In the genomic region with DNA sequence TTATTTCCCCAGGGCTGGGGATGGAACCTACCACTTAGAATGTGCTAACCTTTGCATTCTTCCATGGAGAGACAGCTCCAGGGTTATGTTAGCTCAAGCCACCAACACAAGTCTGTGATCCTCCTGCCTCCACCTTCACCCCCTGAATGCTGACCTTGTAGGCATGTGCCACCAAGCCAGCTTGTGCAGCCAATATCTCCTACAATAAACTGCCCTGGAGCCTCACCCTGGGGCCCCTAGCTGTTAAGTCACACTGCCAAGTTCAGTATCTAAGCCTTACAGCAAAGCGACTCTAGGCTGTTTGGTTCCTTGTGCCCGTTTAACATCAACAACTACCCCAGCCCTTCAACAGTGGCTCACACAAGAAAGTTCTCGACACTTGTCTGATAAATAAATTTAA, we compare ENCODE assay signal across 14 mouse cellular contexts. TPM values are rescaled to one million over a fixed set of nuclear protein-coding genes. Genes with fewer than 3 reads are reported as not detected.
DNase-seq lines count a peak whose midpoint lies in the region; ATAC-seq and TF ChIP-seq lines count a peak whose summit lies in the region.
"Had no signal": no experiment of that assay in that cellular context is flagged by ENCODE, and none has a peak within 500 bp of the region (broad histone marks: within the 10 kb centered on the region; RNA-seq: fewer than 3 reads in every experiment).

No protein-coding gene starts in this region.

- DNase-seq in embryonic facial prominence, embryonic 14.5 days (ENCODE audit: low spot score), result no peak
- no peak for DNase-seq in embryonic facial prominence, embryonic 10.5 days (ENCODE audit: low spot score)
- DNase-seq in hindbrain, embryonic 14.5 days (ENCODE audit: low spot score), result no peak
- DNase-seq in adrenal gland, adult 2 months, result no peak
- DNase-seq in cerebellum, adult 2 months, result no peak
- DNase-seq: cerebellum, postnatal 36 days had no signal

- no peak overlapping the region; the same call in 1 of the 2 replicates for H3K4me2 ChIP-seq in embryonic facial prominence, embryonic 14.5 days (ENCODE audit: low read depth, low read length)
- H3K4me2 ChIP-seq in hindbrain, embryonic 13.5 days, result no peak overlapping the region
- H3K4me2 ChIP-seq in hindbrain, embryonic 14.5 days (replicated peaks), result no peak overlapping the region
- H3K4me2 ChIP-seq in forebrain, embryonic 13.5 days, result no peak overlapping the region
- no peak overlapping the region for H3K4me2 ChIP-seq in neural tube, embryonic 14.5 days (ENCODE audit: low read depth, low read length)

- no peak for ATAC-seq in embryonic facial prominence, embryonic 14.5 days (ENCODE audit: low read depth)
- no peak for ATAC-seq in hindbrain, embryonic 13.5 days (ENCODE audit: low FRiP score)
- ATAC-seq in hindbrain, embryonic 14.5 days (ENCODE audit: low FRiP score), result no peak
- ATAC-seq in forebrain, embryonic 13.5 days, result no peak
- ATAC-seq in neural tube, embryonic 14.5 days (ENCODE audit: low read depth), result no peak

- no peak overlapping the region for H3K4me3 ChIP-seq in embryonic facial prominence, embryonic 14.5 days (ENCODE audit: low read depth, low read length)
- H3K4me3 ChIP-seq in embryonic facial prominence, embryonic 10.5 days, result no peak overlapping the region
- H3K4me3 ChIP-seq in hindbrain, embryonic 13.5 days, result no peak overlapping the region
- H3K4me3 ChIP-seq in hindbrain, embryonic 14.5 days (replicated peaks; ENCODE audit: low read length), result no peak overlapping the region
- no peak overlapping the region for H3K4me3 ChIP-seq in forebrain, embryonic 13.5 days
- H3K4me3 ChIP-seq in neural tube, embryonic 14.5 days (ENCODE audit: low read depth, low read length), result no peak overlapping the region
- H3K4me3 ChIP-seq in cerebellum, adult 2 months (replicated peaks; ENCODE audit: insufficient read depth, low read depth, low read length), result no peak overlapping the region
- H3K4me3 ChIP-seq: erythroblast, embryonic 14.5 days had no signal

- H3K9ac ChIP-seq in embryonic facial prominence, embryonic 14.5 days (ENCODE audit: low read depth, low read length), result no peak overlapping the region
- no peak overlapping the region for H3K9ac ChIP-seq in hindbrain, embryonic 13.5 days
- no peak overlapping the region for H3K9ac ChIP-seq in hindbrain, embryonic 14.5 days
- H3K9ac ChIP-seq in forebrain, embryonic 13.5 days, result no peak overlapping the region
- H3K9ac ChIP-seq in neural tube, embryonic 14.5 days (replicated peaks; ENCODE audit: low read depth, low read length), result no peak overlapping the region

- H3K27ac ChIP-seq in embryonic facial prominence, embryonic 14.5 days (replicated peaks; ENCODE audit: low read depth, low read length), result 0 out of 2 replicates have a peak overlapping the region, but pooled peaks have one; percentile 40
- no peak overlapping the region for H3K27ac ChIP-seq in embryonic facial prominence, embryonic 10.5 days (replicated peaks)
- H3K27ac ChIP-seq in hindbrain, embryonic 13.5 days, result 0 out of 2 replicates have a peak overlapping the region, but pooled peaks have one; percentile 30
- no peak overlapping the region for H3K27ac ChIP-seq in hindbrain, embryonic 14.5 days
- peak overlapping the region; percentile 62 for H3K27ac ChIP-seq in forebrain, embryonic 13.5 days
- H3K27ac ChIP-seq in neural tube, embryonic 14.5 days (ENCODE audit: low read depth, low read length), result 0 out of 2 replicates have a peak overlapping the region, but pooled peaks have one; percentile 39
- no peak overlapping the region for H3K27ac ChIP-seq in cerebellum, adult 2 months (ENCODE audit: insufficient read depth, low read length)

- 0 out of 2 replicates have a peak, but pooled peaks cover 3% of the 10 kb centered on the region for H3K9me3 ChIP-seq in embryonic facial prominence, embryonic 14.5 days (ENCODE audit: control insufficient read depth, low read length)
- peaks cover 8% of the 10 kb centered on the region; the same call in 1 of the 2 replicates for H3K9me3 ChIP-seq in embryonic facial prominence, embryonic 10.5 days
- H3K9me3 ChIP-seq in hindbrain, embryonic 13.5 days, result 0 out of 2 replicates have a peak, but pooled peaks cover 5% of the 10 kb centered on the region
- H3K9me3 ChIP-seq in hindbrain, embryonic 14.5 days (ENCODE audit: control insufficient read depth, low read length), result no peaks in the 10 kb centered on the region
- H3K9me3 ChIP-seq in forebrain, embryonic 13.5 days (replicated peaks), result 0 out of 2 replicates have a peak, but pooled peaks cover 10% of the 10 kb centered on the region
- no peaks in the 10 kb centered on the region for H3K9me3 ChIP-seq in neural tube, embryonic 14.5 days (ENCODE audit: control insufficient read depth, low read length)

- TF ChIP-seq POLR2A in cerebellum, adult 2 months (IDR thresholded peaks at IDR 0.05; ENCODE audit: borderline replicate concordance, insufficient read depth, low read length), result no peak

- TF ChIP-seq CTCF in cerebellum, adult 2 months (IDR thresholded peaks at IDR 0.05; ENCODE audit: borderline replicate concordance, insufficient read depth, low read depth, low read length), result no peak

- H3K4me1 ChIP-seq in embryonic facial prominence, embryonic 14.5 days (ENCODE audit: control insufficient read depth, insufficient read depth, low read length), result peaks cover 5% of the 10 kb centered on the region
- H3K4me1 ChIP-seq in embryonic facial prominence, embryonic 10.5 days, result peaks cover 27% of the 10 kb centered on the region
- H3K4me1 ChIP-seq in hindbrain, embryonic 13.5 days (replicated peaks), result peaks cover 24% of the 10 kb centered on the region
- 0 out of 2 replicates have a peak, but pooled peaks cover 7% of the 10 kb centered on the region for H3K4me1 ChIP-seq in hindbrain, embryonic 14.5 days (replicated peaks; ENCODE audit: control insufficient read depth, insufficient read depth, low read length)
- H3K4me1 ChIP-seq in forebrain, embryonic 13.5 days, result peaks cover 37% of the 10 kb centered on the region
- H3K4me1 ChIP-seq in neural tube, embryonic 14.5 days (ENCODE audit: control insufficient read depth, insufficient read depth, low read length), result peaks cover 13% of the 10 kb centered on the region; the same call in 1 of the 2 replicates
- no peaks in the 10 kb centered on the region for H3K4me1 ChIP-seq in cerebellum, adult 2 months (ENCODE audit: control insufficient read depth, insufficient read depth, low read length)

- H3K36me3 ChIP-seq in embryonic facial prominence, embryonic 14.5 days (ENCODE audit: control insufficient read depth, insufficient read depth, low read length), result no peaks in the 10 kb centered on the region
- H3K36me3 ChIP-seq in embryonic facial prominence, embryonic 10.5 days (replicated peaks), result no peaks in the 10 kb centered on the region
- H3K36me3 ChIP-seq in hindbrain, embryonic 13.5 days, result peaks cover 3% of the 10 kb centered on the region; the same call in 1 of the 2 replicates
- H3K36me3 ChIP-seq in hindbrain, embryonic 14.5 days (replicated peaks; ENCODE audit: control insufficient read depth, insufficient read depth), result no peaks in the 10 kb centered on the region
- H3K36me3 ChIP-seq in forebrain, embryonic 13.5 days (ENCODE audit: poor library complexity, severe bottlenecking), result no peaks in the 10 kb centered on the region
- no peaks in the 10 kb centered on the region for H3K36me3 ChIP-seq in neural tube, embryonic 14.5 days (ENCODE audit: control insufficient read depth, insufficient read depth, low read length)

- no peaks in the 10 kb centered on the region for H3K27me3 ChIP-seq in embryonic facial prominence, embryonic 14.5 days (replicated peaks; ENCODE audit: control insufficient read depth, insufficient read depth, low read length)
- H3K27me3 ChIP-seq in embryonic facial prominence, embryonic 10.5 days (replicated peaks; ENCODE audit: low read depth, poor library complexity, severe bottlenecking), result peaks cover 17% of the 10 kb centered on the region
- 0 out of 2 replicates have a peak, but pooled peaks cover 3% of the 10 kb centered on the region for H3K27me3 ChIP-seq in hindbrain, embryonic 13.5 days
- no peaks in the 10 kb centered on the region for H3K27me3 ChIP-seq in hindbrain, embryonic 14.5 days (ENCODE audit: control insufficient read depth, insufficient read depth, low read length)
- no peaks in the 10 kb centered on the region for H3K27me3 ChIP-seq in forebrain, embryonic 13.5 days
- no peaks in the 10 kb centered on the region for H3K27me3 ChIP-seq in neural tube, embryonic 14.5 days (ENCODE audit: control insufficient read depth, insufficient read depth, low read length)
- H3K27me3 ChIP-seq in cerebellum, adult 2 months (ENCODE audit: control insufficient read depth, insufficient read depth, low read length), result no peaks in the 10 kb centered on the region

- WGBS in embryonic facial prominence, embryonic 14.5 days, result 46% methylated on average over 3 of the region's 3 CpGs
- 60% methylated on average over 3 of the region's 3 CpGs for WGBS in embryonic facial prominence, embryonic 10.5 days
- WGBS in hindbrain, embryonic 13.5 days, result 43% methylated on average over 3 of the region's 3 CpGs
- 43% methylated on average over 3 of the region's 3 CpGs for WGBS in hindbrain, embryonic 14.5 days
- 39% methylated on average over 3 of the region's 3 CpGs for WGBS in forebrain, embryonic 13.5 days
- WGBS in neural tube, embryonic 14.5 days, result 30% methylated on average over 3 of the region's 3 CpGs
- 88% methylated on average over 3 of the region's 3 CpGs for WGBS in cerebellum, adult 2 months

RNA-seq across cellular contexts. Expression of gene Drd3, which starts 47.3 kb away (rescaled TPM):
- polyA plus RNA-seq in embryonic facial prominence, embryonic 14.5 days (2014; fragmentation: Nextera tagmentation; extraction: Ambion mirVana), result not detected in 2 replicates
- not detected in 2 replicates for polyA plus RNA-seq in embryonic facial prominence, embryonic 10.5 days (2016; fragmentation: Nextera tagmentation; extraction: Ambion mirVana)
- polyA plus RNA-seq in hindbrain, embryonic 13.5 days (2015; fragmentation: Nextera tagmentation; extraction: Ambion mirVana), result not detected in 2 replicates
- not detected in 2 replicates for polyA plus RNA-seq in hindbrain, embryonic 14.5 days (2014; fragmentation: Nextera tagmentation; extraction: Ambion mirVana)
- polyA plus RNA-seq in forebrain, embryonic 13.5 days (2015; fragmentation: Nextera tagmentation; extraction: Ambion mirVana), result 0.11 and 0.15 TPM in 2 replicates
- polyA plus RNA-seq in neural tube, embryonic 14.5 days (2014; fragmentation: Nextera tagmentation; extraction: Ambion mirVana), result not detected in 2 replicates
- not detected for total RNA-seq in adrenal gland, adult 2 months (2021)
- 0.07 and 0.11 TPM in 2 replicates for polyA plus RNA-seq in adrenal gland, adult 2 months (2012; rRNA removed)
- polyA plus RNA-seq in cerebellum, adult 2 months (2012; rRNA removed), result 0.26 and 0.30 TPM in 2 replicates
- total RNA-seq: adrenal gland, adult 8-10 months; gastrocnemius, postnatal 36 days; layer of hippocampus, adult 18-20 months had no signal
- polyA plus RNA-seq: erythroblast, embryonic 14.5 days; liver, embryonic 16.5 days had no signal

Comparison
In these comparisons a context has a peak if more than half of its experiments do, and no peak if none do; other contexts are left out.
1. H3K27ac ChIP-seq: peak in embryonic facial prominence, embryonic 14.5 days (single experiment), hindbrain, embryonic 13.5 days (single experiment), forebrain, embryonic 13.5 days (single experiment) and neural tube, embryonic 14.5 days (single experiment); none in embryonic facial prominence, embryonic 10.5 days (single experiment), hindbrain, embryonic 14.5 days (single experiment) and cerebellum, adult 2 months (single experiment).